Mouse (Mus musculus) embryonic facial prominence, embryonic 13.5 days (tissue): ENCODE data around the gene Rhobtb1. TPM values are rescaled to one million over a fixed set of nuclear protein-coding genes. Genes with fewer than 3 reads are reported as not detected.

Source experiments
- ATAC-seq: fragments of 200-750 bp; cut with Nextera tagmentation; 2 replicates; pipeline ENCODE4 v1.8.0; 2017; ENCODE audit warnings: low read depth; ENCODE audit not compliant: insufficient number of reproducible peaks, insufficient read depth, low FRiP score, low TSS enrichment
- H3K27ac ChIP-seq: fragments of 300-500 bp; sonication (generic); 2 replicates; pipeline ENCODE4 v1.5.1; 2015; ENCODE audit warnings: moderate library complexity, mild to moderate bottlenecking, inconsistent platforms
- H3K27me3 ChIP-seq: fragments of 300-500 bp; sonication (generic); 2 replicates; pipeline ENCODE4 v1.6.1; 2015; ENCODE audit warnings: mild to moderate bottlenecking, inconsistent platforms
- H3K36me3 ChIP-seq: fragments of 300-500 bp; sonication (generic); 2 replicates; pipeline ENCODE4 v1.6.1; 2015; ENCODE audit warnings: mild to moderate bottlenecking, inconsistent platforms
- H3K4me1 ChIP-seq: fragments of 300-500 bp; sonication (generic); 2 replicates; pipeline ENCODE4 v1.6.1; 2015; ENCODE audit warnings: inconsistent platforms
- H3K4me2 ChIP-seq: fragments of 300-500 bp; sonication (generic); 2 replicates; pipeline ENCODE4 v1.6.1; 2015; ENCODE audit warnings: moderate library complexity, mild to moderate bottlenecking, inconsistent platforms
- H3K4me3 ChIP-seq: fragments of 300-500 bp; sonication (generic); 2 replicates; pipeline ENCODE4 v1.5.1; 2015; ENCODE audit warnings: mild to moderate bottlenecking, inconsistent platforms
- H3K9ac ChIP-seq: fragments of 300-500 bp; sonication (generic); 2 replicates; pipeline ENCODE4 v1.6.1; 2015; ENCODE audit warnings: mild to moderate bottlenecking, inconsistent platforms
- H3K9me3 ChIP-seq: fragments of 300-500 bp; sonication (generic); 2 replicates; pipeline ENCODE4 v1.6.1; 2016; ENCODE audit warnings: inconsistent platforms
- WGBS: fragments of 180-500 bp; shearing (Covaris S2); methylation state at CpG from one replicate; pipeline ENCODE4 v1.1.7; 2015; ENCODE audit warnings: mixed read lengths; 5-methylcytosine and 5-hydroxymethylcytosine counted together
- polyA plus RNA-seq: library from polyadenylated mRNA; unstranded; fragments of >200 nt; fragmentation: Nextera tagmentation; extraction: Ambion mirVana; gene quantifications from 2 replicates; pipeline ENCODE4 v1.2.1, GENCODE M21; 2015

Gene Rhobtb1
- polyA plus RNA-seq, 1 experiment from 2014 or later, result 29.2 TPM

DNA sequence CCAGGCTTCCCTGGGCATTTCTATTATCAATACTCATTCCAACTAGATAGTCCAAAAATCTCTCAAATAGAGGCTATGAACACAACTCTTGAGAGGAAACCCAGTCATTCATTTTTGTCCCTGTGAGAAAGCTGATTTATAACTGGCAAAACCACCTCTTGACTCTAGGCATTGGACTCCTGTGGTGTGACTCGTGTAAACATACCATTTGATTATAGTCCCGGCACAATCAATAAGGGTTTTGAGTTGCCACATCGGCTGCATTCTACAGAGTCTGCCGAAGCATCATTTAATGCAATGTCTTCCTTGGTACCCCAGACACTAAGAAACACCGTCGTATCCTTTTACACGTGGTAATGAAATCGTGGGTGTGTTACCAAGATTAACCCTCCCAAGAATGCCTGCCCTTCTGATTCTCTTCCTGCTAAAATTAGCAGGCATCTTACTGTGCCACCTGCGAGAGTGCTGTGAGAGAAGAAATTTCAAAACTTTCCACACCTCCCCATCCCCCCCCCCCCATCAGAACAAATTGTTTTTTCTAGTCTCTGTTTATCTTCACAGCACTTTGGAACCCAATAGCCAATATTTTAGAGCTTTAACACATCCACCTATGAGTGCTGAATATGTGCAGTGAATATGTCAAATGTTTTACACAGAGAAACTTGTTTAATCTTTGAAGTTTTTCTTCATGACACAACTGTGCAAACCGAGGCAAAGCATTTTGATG lies 39.4 kb downstream of the Rhobtb1 start:
- Histone ChIP-seq H3K4me1 (peaks cover 5% of the 10 kb centered on the region), H3K4me3 (no peak overlapping the region), H3K27ac (no peak overlapping the region), H3K36me3 (no peaks in the 10 kb centered on the region), H3K9ac (no peak overlapping the region), H3K9me3 (no peaks in the 10 kb centered on the region), H3K4me2 (no peak overlapping the region), H3K27me3 (no peaks in the 10 kb centered on the region)
- 79% methylated on average over 10 of the region's 10 CpGs for WGBS
- no peak for ATAC-seq

DNA sequence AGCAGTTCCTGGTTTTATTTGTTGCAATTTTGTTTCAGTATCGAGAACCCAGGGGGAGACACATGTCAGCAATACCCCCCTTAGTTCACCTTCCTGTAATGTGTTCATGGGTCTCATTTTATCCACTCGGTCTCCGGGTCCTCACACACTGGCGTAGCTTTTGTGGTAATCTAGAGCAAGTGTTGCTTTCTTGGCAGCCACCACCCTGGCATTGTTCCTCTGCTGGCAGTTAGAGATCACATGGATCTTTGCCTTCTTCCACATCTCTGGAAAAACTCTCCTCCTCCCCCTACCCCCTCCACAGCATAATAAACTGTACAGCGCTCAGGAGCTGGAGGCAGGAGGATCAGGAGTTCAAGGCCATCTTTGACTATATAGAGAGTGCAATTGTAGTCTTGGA lies 41.0 kb downstream of the Rhobtb1 start:
- H3K27ac ChIP-seq, result no peak overlapping the region
- H3K4me1 ChIP-seq, result no peaks in the 10 kb centered on the region
- no peak overlapping the region for H3K4me2 ChIP-seq
- no peaks in the 10 kb centered on the region for H3K27me3 ChIP-seq
- 89% methylated on average over 5 of the region's 5 CpGs for WGBS
- H3K36me3 ChIP-seq, result no peaks in the 10 kb centered on the region
- no peaks in the 10 kb centered on the region for H3K9me3 ChIP-seq
- no peak overlapping the region for H3K4me3 ChIP-seq
- no peak overlapping the region for H3K9ac ChIP-seq
- no peak for ATAC-seq

DNA sequence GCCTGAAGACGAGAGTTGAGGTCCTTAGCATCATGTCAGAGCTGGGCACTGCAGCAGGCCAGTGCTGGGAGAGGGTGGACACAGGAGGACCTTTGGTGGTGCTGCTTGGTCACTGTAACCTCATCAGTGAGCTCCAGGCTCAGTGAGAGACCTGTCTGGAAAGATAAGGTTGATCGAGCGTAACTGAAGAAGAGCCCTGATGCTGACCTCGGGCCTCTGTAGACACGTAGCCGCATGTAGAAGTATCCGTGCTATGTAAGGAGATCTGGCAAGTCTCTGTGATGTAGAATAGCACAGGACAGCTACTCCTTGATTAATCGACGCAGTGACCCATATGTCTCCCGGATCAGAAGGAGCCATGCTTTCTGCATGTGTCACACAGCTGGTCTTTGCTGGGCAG lies 42.5 kb downstream of the Rhobtb1 start:
- Histone ChIP-seq H3K36me3 (no peaks in the 10 kb centered on the region), H3K9ac (no peak overlapping the region), H3K9me3 (no peaks in the 10 kb centered on the region), H3K4me2 (no peak overlapping the region), H3K4me3 (no peak overlapping the region), H3K27ac (no peak overlapping the region), H3K27me3 (no peaks in the 10 kb centered on the region), H3K4me1 (no peaks in the 10 kb centered on the region)
- no peak for ATAC-seq
- 76% methylated on average over 10 of the region's 10 CpGs for WGBS

DNA sequence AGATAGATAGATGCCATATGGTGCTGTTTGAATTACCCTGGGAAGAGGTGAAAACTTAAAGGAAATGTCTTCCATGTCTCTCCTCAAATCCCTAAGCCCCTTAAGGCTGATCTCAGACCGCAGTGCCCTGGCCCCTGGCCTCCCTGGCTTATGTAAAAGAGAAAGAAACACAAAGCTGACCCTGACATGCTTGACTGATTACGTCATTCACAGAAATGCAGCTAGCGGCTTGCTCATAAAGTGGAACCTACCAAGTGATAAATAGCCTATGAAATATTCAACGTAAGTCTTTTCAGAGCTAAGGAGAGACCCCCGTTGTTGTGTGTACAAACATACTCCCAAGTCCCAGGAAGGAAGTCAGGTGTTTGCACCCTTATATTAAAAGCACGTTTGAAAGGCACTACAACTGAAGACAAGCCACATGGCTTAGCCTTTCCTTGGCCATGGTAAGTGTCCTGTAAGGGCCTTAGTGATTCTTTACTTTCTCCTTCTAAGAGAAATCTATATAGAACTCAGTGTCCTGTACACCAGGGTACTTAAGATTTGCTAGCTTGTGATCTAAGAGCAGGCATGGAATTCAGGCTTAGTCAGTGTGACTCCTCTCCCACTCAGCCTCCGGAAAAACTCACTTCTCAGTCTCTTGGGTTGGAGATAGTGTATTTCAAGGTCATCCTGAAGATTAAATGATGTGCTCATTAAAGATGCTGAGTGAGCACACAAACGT lies 53.6 kb downstream of the Rhobtb1 start:
- no peak for ATAC-seq
- Histone ChIP-seq H3K9me3 (peaks cover 5% of the 10 kb centered on the region; the same call in 1 of the 2 replicates), H3K27me3 (no peaks in the 10 kb centered on the region), H3K9ac (no peak overlapping the region), H3K4me1 (no peaks in the 10 kb centered on the region), H3K4me2 (no peak overlapping the region), H3K27ac (no peak overlapping the region), H3K36me3 (peaks cover under 1% of the 10 kb centered on the region; the same call in 1 of the 2 replicates), H3K4me3 (no peak overlapping the region)
- 60% methylated on average over 8 of the region's 8 CpGs for WGBS

DNA sequence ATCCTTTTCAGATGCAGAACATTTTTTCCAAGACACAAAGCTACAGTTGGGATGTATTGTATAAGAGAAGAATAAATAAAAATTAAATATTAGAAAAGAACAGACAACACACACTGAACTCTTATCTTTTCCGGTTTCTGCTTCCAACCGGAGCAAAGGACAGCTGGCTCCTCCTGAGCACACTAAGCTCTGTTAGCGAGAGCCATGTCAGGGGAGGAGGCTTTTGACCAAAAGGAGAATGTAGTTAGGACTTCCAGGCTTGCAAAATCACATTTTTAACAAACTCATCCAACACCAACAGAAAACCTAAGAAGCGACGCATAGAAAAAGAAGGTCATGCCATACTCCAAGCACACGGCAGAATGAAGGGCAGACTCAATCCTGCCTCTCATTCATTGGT lies 54.8 kb downstream of the Rhobtb1 start:
- no peak overlapping the region for H3K27ac ChIP-seq
- H3K36me3 ChIP-seq, result peaks cover 5% of the 10 kb centered on the region; the same call in 1 of the 2 replicates
- 91% methylated on average over 6 of the region's 6 CpGs for WGBS
- H3K9me3 ChIP-seq, result peaks cover 5% of the 10 kb centered on the region; the same call in 1 of the 2 replicates
- H3K4me2 ChIP-seq, result no peak overlapping the region
- H3K9ac ChIP-seq, result no peak overlapping the region
- no peaks in the 10 kb centered on the region for H3K27me3 ChIP-seq
- no peaks in the 10 kb centered on the region for H3K4me1 ChIP-seq
- ATAC-seq, result no peak
- no peak overlapping the region for H3K4me3 ChIP-seq

DNA sequence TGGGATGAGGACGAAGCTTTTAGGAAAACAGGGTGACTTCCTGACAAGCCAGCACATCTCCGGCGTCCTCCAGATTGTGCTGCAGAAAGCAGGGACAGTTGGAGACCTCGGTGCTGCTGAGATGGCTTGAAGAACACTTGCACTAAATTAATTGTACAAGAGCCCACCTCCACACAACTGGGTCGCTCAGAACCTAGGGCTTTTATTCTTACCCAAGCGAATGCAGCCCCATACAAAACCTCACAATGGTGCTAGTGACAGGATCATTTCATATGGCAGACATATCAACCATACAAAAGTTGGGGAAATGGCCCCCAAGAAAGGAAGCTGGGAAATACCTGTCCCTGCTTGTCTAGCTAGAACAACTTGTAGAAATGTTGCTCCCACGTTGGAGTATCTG lies 56.2 kb downstream of the Rhobtb1 start:
- WGBS, result 76% methylated on average over 7 of the region's 7 CpGs
- H3K27ac ChIP-seq, result 0 out of 2 replicates have a peak overlapping the region, but pooled peaks have one; percentile 4

DNA sequence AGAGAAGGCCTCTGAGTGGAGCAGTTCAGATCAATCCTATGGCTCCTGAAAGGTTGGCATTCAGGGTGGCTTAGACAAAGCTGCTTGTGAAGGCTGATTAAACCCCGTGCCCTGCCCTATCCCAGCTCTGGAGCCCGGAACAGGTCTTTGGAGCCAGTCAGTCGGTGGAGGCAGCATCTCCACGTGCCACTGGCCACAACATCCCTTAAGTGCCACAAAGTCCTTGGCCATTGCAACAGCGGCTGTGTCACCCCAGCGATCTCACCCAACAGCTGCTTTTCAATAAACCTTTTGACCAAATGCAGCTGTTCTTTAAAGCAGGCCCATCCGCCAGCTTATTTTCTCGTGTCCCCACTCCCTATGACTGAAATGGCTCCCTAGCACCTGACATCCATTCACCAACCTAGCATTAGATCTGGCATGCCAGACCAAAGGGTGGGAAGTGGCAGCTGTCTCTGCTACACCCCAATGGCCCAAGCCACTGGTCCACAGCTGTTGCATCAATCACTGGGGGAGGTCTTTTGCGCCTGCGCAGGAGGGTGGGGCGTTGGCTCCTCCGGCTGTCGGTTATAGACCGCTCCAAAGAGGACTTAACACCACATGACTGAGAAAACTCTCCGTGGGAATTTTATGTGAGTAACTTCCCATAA lies 56.9 kb downstream of the Rhobtb1 start:
- Histone ChIP-seq H3K27me3 (no peaks in the 10 kb centered on the region), H3K9me3 (peaks cover 5% of the 10 kb centered on the region; the same call in 1 of the 2 replicates), H3K4me1 (0 out of 2 replicates have a peak, but pooled peaks cover 7% of the 10 kb centered on the region), H3K36me3 (peaks cover 5% of the 10 kb centered on the region; the same call in 1 of the 2 replicates), H3K4me2 (no peak overlapping the region), H3K27ac (peak overlapping the region; percentile 4; the same call in 1 of the 2 replicates), H3K9ac (no peak overlapping the region), H3K4me3 (no peak overlapping the region)
- ATAC-seq, result no peak
- 81% methylated on average over 15 of the region's 15 CpGs for WGBS

More for the DNA sequence above, 56.2 kb downstream of the Rhobtb1 start:
- no peak for ATAC-seq
- Histone ChIP-seq H3K4me2 (no peak overlapping the region), H3K9ac (no peak overlapping the region), H3K36me3 (peaks cover 5% of the 10 kb centered on the region; the same call in 1 of the 2 replicates), H3K9me3 (peaks cover 5% of the 10 kb centered on the region; the same call in 1 of the 2 replicates), H3K4me3 (no peak overlapping the region), H3K4me1 (0 out of 2 replicates have a peak, but pooled peaks cover 7% of the 10 kb centered on the region), H3K27me3 (no peaks in the 10 kb centered on the region)

DNA sequence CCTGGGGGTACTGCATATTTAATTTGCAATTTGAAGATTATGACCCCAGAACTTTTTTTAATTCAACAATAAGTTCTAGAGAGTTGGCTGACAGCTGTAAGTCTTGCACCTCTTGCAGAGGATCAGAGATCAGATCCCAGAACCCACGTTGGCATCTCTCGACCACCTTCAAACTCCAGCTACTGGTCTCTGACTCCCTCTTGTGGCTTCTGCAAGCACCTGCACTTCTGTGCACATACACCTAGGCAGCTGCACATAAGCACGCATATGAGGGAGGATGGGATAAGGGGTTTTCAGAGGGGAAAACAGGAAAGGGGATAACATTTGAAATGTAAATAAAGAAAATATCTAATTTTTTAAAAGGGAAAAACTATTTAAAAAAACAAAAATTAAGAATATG lies 57.5 kb downstream of the Rhobtb1 start:
- Histone ChIP-seq H3K9me3 (peaks cover 5% of the 10 kb centered on the region; the same call in 1 of the 2 replicates), H3K4me2 (no peak overlapping the region), H3K27me3 (no peaks in the 10 kb centered on the region), H3K4me3 (no peak overlapping the region), H3K4me1 (peaks cover 8% of the 10 kb centered on the region), H3K27ac (no peak overlapping the region), H3K9ac (no peak overlapping the region), H3K36me3 (peaks cover 5% of the 10 kb centered on the region; the same call in 1 of the 2 replicates)
- 90% methylated on average over 3 of the region's 3 CpGs for WGBS
- ATAC-seq, result no peak

DNA sequence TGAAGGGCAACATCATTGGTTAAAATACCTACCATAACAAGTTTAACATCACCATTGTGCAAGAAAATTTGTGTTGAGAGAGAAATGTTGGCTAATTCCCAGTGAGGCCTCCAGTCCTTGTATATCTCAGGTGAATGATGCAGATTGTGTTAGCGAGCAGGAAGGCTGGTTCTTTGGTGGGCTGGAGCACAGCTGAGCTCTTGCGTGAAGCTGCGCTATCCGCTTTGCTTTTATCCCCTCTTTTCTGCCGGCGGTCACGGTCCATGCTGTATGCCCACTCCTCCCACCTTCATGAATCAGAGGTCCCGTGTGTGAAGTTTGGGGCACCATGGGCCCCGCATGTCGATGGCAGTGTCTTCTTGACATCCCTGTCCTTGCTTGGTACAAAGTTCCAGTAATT lies 58.8 kb downstream of the Rhobtb1 start:
- Histone ChIP-seq H3K4me1 (peaks cover 16% of the 10 kb centered on the region), H3K27ac (no peak overlapping the region), H3K9ac (no peak overlapping the region), H3K27me3 (no peaks in the 10 kb centered on the region), H3K36me3 (peaks cover 5% of the 10 kb centered on the region; the same call in 1 of the 2 replicates), H3K9me3 (peaks cover 5% of the 10 kb centered on the region; the same call in 1 of the 2 replicates), H3K4me3 (no peak overlapping the region), H3K4me2 (no peak overlapping the region)
- 98% methylated on average over 10 of the region's 10 CpGs for WGBS
- ATAC-seq, result no peak

DNA sequence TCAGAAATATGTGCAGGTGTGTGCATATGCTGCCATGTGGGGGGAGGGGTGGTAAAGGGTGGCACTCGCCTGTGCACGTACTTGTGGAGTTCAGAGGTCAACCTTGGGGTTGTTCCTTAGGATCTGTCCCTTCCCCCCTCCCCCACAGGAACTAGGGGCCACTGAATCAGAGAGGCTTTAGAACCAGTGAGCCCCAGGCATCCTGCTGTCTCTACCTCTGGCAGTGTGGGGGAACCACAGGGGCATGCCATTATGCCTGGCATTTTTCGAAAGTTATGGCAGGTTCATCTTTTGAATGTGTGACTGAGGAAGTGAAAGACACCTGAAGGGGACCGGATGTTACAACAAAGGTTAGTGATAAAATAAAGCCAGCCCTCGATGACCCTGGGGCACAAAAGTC lies 59.4 kb downstream of the Rhobtb1 start:
- no peak for ATAC-seq
- Histone ChIP-seq H3K4me2 (no peak overlapping the region), H3K4me1 (peaks cover 16% of the 10 kb centered on the region), H3K4me3 (no peak overlapping the region), H3K27ac (no peak overlapping the region), H3K9me3 (peaks cover 5% of the 10 kb centered on the region; the same call in 1 of the 2 replicates), H3K27me3 (no peaks in the 10 kb centered on the region), H3K9ac (no peak overlapping the region), H3K36me3 (peaks cover 7% of the 10 kb centered on the region; the same call in 1 of the 2 replicates)
- WGBS, result 70% methylated on average over 5 of the region's 5 CpGs

DNA sequence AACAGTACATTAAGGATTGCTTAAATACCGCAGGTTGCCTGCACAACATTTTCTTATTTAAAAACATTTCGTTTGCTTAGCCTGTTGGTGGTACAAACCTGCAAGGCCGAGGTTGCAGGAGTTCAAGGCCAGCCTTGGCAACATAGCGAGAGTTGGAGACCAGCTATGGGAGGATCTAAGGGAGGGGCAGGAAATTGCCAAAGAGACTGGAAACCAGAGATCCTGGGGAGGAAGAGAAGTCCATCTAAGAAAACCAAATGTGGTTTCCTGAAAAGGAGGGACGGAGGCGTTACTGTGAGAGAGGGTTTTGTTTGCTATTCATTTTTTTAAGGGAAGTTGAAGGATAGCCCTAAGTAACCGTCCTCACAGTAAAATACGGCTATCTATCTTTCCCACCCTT lies 60.3 kb downstream of the Rhobtb1 start:
- peak overlapping the region; percentile 93 for H3K9ac ChIP-seq
- peak overlapping the region; percentile 98 for H3K27ac ChIP-seq
- H3K4me3 ChIP-seq, result peak overlapping the region; percentile 81
- no peaks in the 10 kb centered on the region for H3K27me3 ChIP-seq
- H3K4me1 ChIP-seq, result peaks cover 16% of the 10 kb centered on the region
- peaks cover 16% of the 10 kb centered on the region for H3K36me3 ChIP-seq
- peak overlapping the region; percentile 83 for H3K4me2 ChIP-seq
- 44% methylated on average over 8 of the region's 8 CpGs for WGBS
- no peak for ATAC-seq
- peaks cover 5% of the 10 kb centered on the region; the same call in 1 of the 2 replicates for H3K9me3 ChIP-seq
